Mouse (Mus musculus) ES-E14 (cell line): Measurements from ENCODE around the gene Pknox1. TPM values are rescaled to one million over a fixed set of nuclear protein-coding genes. Genes with fewer than 3 reads are reported as not detected.
A peak's percentile ranks its signal among the peaks of the same experiment; 100 is the strongest.

Source experiments
- DNase-seq: peaks from one replicate; pipeline ENCODE4 v3.0.0-alpha.2; 2013; ENCODE audit warnings: low read depth, low spot score
- H3K27ac ChIP-seq: 2 replicates; pipeline ENCODE4 v1.5.1; 2012; ENCODE audit warnings: low read depth, mild to moderate bottlenecking, low read length, moderate library complexity, mixed read lengths; ENCODE audit not compliant: poor library complexity, insufficient read depth, severe bottlenecking
- H3K36me3 ChIP-seq: 2 replicates; pipeline ENCODE4 v1.6.1; 2012; ENCODE audit warnings: mild to moderate bottlenecking, low read length, moderate library complexity, mixed read lengths; ENCODE audit not compliant: control insufficient read depth, poor library complexity, insufficient read depth, severe bottlenecking
- H3K4me1 ChIP-seq, 2 experiments: fragments of 150-350 bp in 1 of 2; sonication (generic) in 1 of 2; 2 replicates each; pipeline ENCODE4 v1.6.1; 2012; ENCODE audit warnings: low read length in 2 of 2, mild to moderate bottlenecking in 1 of 2, mixed read lengths in 1 of 2; ENCODE audit not compliant: control insufficient read depth in 2 of 2, insufficient read depth in 2 of 2, poor library complexity in 1 of 2
- H3K4me3 ChIP-seq, 2 experiments: fragments of 150-350 bp in 1 of 2; sonication (generic) in 1 of 2; 2 replicates each; pipeline ENCODE4 v1.5.1; 2012; ENCODE audit warnings: low read length in 2 of 2, low read depth in 1 of 2, mild to moderate bottlenecking in 1 of 2, mixed read lengths in 1 of 2; ENCODE audit not compliant: insufficient read depth in 1 of 2, poor library complexity in 1 of 2, severe bottlenecking in 1 of 2
- H3K9ac ChIP-seq: 2 replicates; pipeline ENCODE4 v1.6.1; 2012; ENCODE audit warnings: low read depth, mild to moderate bottlenecking, low read length, mixed read lengths; ENCODE audit not compliant: poor library complexity, insufficient read depth, severe bottlenecking
- H3K9me3 ChIP-seq: fragments of 150-350 bp; sonication (generic); 2 replicates; pipeline ENCODE4 v1.6.1; 2012; ENCODE audit warnings: low read depth, mild to moderate bottlenecking, low read length; ENCODE audit not compliant: control insufficient read depth, insufficient read depth
- CHD2 ChIP-seq: IDR thresholded peaks from 2 replicates; pipeline ENCODE4 v1.6.1; 2014; ENCODE audit warnings: mild to moderate bottlenecking, low read depth, low read length, inconsistent platforms
- HCFC1 ChIP-seq: IDR thresholded peaks from 2 replicates; pipeline ENCODE4 v1.6.1; 2012; ENCODE audit warnings: low read length, inconsistent platforms, borderline replicate concordance; ENCODE audit not compliant: insufficient read depth
- MAFK ChIP-seq: IDR thresholded peaks from 2 replicates; pipeline ENCODE4 v1.6.1; 2014; ENCODE audit warnings: mild to moderate bottlenecking, low read depth, low read length, inconsistent platforms; ENCODE audit not compliant: insufficient read depth
- ZC3H11A ChIP-seq: IDR thresholded peaks from 2 replicates; pipeline ENCODE4 v1.6.1; 2012; ENCODE audit warnings: low read depth, mild to moderate bottlenecking, inconsistent platforms, low read length, borderline replicate concordance
- ZNF384 ChIP-seq: IDR thresholded peaks from 2 replicates; pipeline ENCODE4 v1.6.1; 2012; ENCODE audit warnings: low read depth, low read length, inconsistent platforms
- in situ Hi-C, 2 experiments: fragments of 600-800 bp; cut with MboI; formaldehyde crosslinking; loops; one replicate each; pipeline ENCODE4 v1.15.1; 2025; ENCODE audit warnings: low sequenced_read_pairs in 2 of 2, inconsistent platforms in 1 of 2; ENCODE audit not compliant: unreplicated experiment in 2 of 2
- total RNA-seq: library from RNA; depleted of rRNA; stranded (reverse); fragments of 300-350 nt; gene quantifications from 2 replicates; pipeline ENCODE4 v1.2.3, GENCODE M21; 2012

Pknox1 gene
- total RNA-seq, 1 experiment, result 16.3 TPM

GRCm38 (mm10) chr17:31642331-31642730 lies 77.8 kb downstream of the Pknox1 start:
- TF ChIP-seq ZNF384, result peak; percentile 74
- no peak for TF ChIP-seq HCFC1
- no peak for TF ChIP-seq CHD2
- no peak for TF ChIP-seq ZC3H11A
- TF ChIP-seq MAFK, result no peak
- in situ Hi-C loops, result no loop called here
- Histone ChIP-seq H3K4me3 (peak overlapping the region in 1 of 2 experiments; percentile 6; a peak in 2 of 4 replicates), H3K27ac (no peak overlapping the region), H3K36me3 (peaks cover 9% of the 10 kb centered on the region), H3K9ac (no peak overlapping the region), H3K4me1 (no peaks in the 10 kb centered on the region), H3K9me3 (no peaks in the 10 kb centered on the region)
- DNase-seq, result no peak

- Histone ChIP-seq H3K9ac (no peak overlapping the region), H3K9me3 (no peaks in the 10 kb centered on the region), H3K27ac (no peak overlapping the region), H3K36me3 (peaks cover 14% of the 10 kb centered on the region), H3K4me1 (no peaks in the 10 kb centered on the region), H3K4me3 (no peak overlapping the region)
- TF ChIP-seq CHD2 (no peak), ZNF384 (no peak), MAFK (no peak), HCFC1 (no peak), ZC3H11A (no peak)
- no peak for DNase-seq
- in situ Hi-C loops, result no loop called here
These were observed 78.4 kb downstream of the Pknox1 start for GRCm38 (mm10) chr17:31642913-31643312.

GRCm38 (mm10) chr17:31646199-31647002 lies 81.9 kb downstream of the Pknox1 start:
- H3K9ac ChIP-seq, result no peak overlapping the region
- H3K9me3 ChIP-seq, result no peaks in the 10 kb centered on the region
- H3K4me3 ChIP-seq, result no peak overlapping the region
- in situ Hi-C loops, result no loop called here
- no peak overlapping the region for H3K27ac ChIP-seq
- peaks cover 40% of the 10 kb centered on the region for H3K36me3 ChIP-seq
- DNase-seq, result no peak
- H3K4me1 ChIP-seq, result peaks cover 0 to 3% of the 10 kb centered on the region in 2 experiments; a peak in 1 of 4 replicates
- TF ChIP-seq HCFC1, result no peak
- no peak for TF ChIP-seq MAFK
- no peak for TF ChIP-seq CHD2
- TF ChIP-seq ZC3H11A, result no peak
- no peak for TF ChIP-seq ZNF384

GRCm38 (mm10) chr17:31652152-31652551 lies 87.6 kb downstream of the Pknox1 start:
- in situ Hi-C loops, result no loop called here
- no peak for DNase-seq

More at GRCm38 (mm10) chr17:31652152-31652551, 87.6 kb downstream of the Pknox1 start:
- no peak overlapping the region for H3K27ac ChIP-seq
- peaks cover 77% of the 10 kb centered on the region for H3K36me3 ChIP-seq
- no peaks in the 10 kb centered on the region for H3K9me3 ChIP-seq
- TF ChIP-seq MAFK, result no peak
- H3K4me3 ChIP-seq, result no peak overlapping the region
- no peak overlapping the region for H3K9ac ChIP-seq
- H3K4me1 ChIP-seq, result peaks cover 0 to 14% of the 10 kb centered on the region in 2 experiments; a peak in 1 of 4 replicates
